Mouse (Mus musculus) adrenal gland, postnatal 25 days (tissue): Measurements from ENCODE around the gene Ccdc116. TPM values are rescaled to one million over a fixed set of nuclear protein-coding genes. Genes with fewer than 3 reads are reported as not detected.
"Not testable (repeated sequence)": the region's sequence is repeated elsewhere in the genome, so short reads cannot be mapped to it uniquely, and the experiment has no call there.

Source experiments
- DNase-seq: peaks from one replicate; pipeline ENCODE4 v3.0.0; 2021; ENCODE audit warnings: mixed read lengths
- long read RNA-seq: library from polyadenylated mRNA; stranded (forward); transcript quantifications from one replicate; pipeline ENCODE4 v2.0.0, GENCODE M21; 2021
- total RNA-seq: library from RNA; stranded (reverse); gene quantifications from 2 replicates; pipeline ENCODE4 v1.2.3, GENCODE M21; 2021

The Ccdc116 gene
- 0.39 TPM in 1 of 2 replicates, not detected in the other for total RNA-seq
- long read RNA-seq: 0 reads

DNA sequence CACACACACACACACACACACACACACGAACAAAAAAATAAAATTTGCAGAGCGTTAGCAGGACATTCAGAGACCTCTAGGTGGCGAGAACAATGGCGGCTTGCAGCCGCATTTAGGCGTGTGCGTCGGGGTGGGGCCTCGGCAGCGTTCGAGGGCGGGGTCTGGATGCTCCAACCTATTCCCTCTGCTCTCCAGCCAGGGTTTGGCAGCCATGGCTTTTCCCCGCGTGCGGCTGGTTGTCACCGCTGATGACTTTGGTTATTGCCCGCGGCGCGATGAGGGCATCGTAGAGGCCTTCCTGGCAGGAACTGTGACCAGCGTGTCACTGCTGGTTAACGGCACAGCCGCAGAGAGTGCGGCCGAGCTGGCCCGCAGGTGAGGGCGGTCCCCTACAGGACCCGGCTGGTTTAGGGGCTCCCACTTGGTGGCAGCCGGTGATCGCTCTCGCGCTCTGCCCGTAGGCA lies at the start of gene Ccdc116:
Gene Ccdc116, minus strand, starts transcription at position 458 of the 464 bp plus-strand sequence.
- peak; percentile 81 for DNase-seq

GRCm38 (mm10) chr16:17193823-17194222 lies 46.8 kb upstream of the Ccdc116 start:
- no peak for DNase-seq

DNA sequence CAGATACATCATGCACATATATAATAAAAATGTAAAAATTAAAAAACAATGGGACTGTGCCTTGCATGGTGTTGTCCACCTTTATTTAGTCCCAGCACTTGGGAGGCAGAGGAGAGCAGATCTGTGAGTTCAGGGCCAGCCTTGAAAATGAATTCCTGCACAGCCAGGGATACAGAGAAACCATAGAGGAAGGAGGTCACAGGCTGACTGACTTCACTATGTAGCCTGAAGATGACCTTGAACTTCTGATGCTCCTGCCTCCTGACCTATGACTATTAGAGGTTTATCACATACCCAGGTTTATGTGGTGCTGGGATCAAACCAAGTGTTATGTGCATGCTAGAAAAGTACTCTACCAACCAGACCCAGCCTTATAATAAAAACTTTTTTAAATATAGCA lies 38.4 kb upstream of the Ccdc116 start:
- no peak for DNase-seq

GRCm38 (mm10) chr16:17183003-17183402 lies 36.0 kb upstream of the Ccdc116 start:
- DNase-seq: no peak

DNA sequence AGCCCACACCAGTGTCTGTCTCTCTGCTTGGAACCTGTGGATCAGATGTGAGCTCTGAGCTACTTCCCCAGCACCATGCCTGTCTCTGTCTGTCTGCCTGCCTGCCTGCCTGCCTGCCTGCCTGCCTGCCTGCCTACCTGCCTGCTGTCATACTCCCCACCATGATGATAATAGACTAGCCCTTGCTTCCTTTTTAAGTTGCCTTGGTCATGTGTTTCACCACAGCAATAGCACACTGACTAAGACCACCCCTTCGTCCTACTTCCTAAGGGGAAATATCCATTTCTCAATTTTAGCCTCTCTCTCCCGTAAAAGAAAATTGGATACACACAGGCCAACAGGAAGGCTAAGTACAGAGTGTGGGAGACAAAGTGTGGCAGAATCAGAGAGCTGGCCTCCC lies 35.1 kb upstream of the Ccdc116 start:
- no peak for DNase-seq

- DNase-seq: no peak
These were observed 34.4 kb upstream of the Ccdc116 start for GRCm38 (mm10) chr16:17181382-17181781.

GRCm38 (mm10) chr16:17179706-17180105 lies 32.7 kb upstream of the Ccdc116 start:
- no peak for DNase-seq

DNA sequence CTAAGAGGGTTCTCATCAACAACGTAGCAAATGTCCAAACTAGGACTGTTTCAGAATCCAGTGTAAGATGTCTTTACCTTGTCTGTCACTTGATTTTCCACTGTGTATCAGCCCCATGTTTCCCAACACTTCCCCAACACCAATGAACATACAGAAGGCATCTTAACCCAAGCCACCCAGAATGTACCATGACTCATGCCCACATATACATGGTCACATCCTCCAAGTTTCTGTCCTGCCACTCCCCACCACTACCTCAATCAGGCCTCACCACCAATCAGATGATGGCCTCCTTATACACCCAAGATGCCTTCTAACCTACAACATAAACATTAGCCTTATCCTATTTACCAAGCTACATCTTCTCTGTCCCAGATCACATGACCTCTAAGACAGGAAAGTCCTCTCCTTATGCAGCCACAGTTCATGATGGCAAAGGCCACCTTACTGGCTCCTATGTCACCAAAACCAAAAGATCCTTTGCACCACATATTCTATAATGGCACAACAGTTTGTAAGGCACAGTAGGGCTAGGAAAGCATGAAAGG lies 30.7 kb upstream of the Ccdc116 start:
- no peak for DNase-seq

DNA sequence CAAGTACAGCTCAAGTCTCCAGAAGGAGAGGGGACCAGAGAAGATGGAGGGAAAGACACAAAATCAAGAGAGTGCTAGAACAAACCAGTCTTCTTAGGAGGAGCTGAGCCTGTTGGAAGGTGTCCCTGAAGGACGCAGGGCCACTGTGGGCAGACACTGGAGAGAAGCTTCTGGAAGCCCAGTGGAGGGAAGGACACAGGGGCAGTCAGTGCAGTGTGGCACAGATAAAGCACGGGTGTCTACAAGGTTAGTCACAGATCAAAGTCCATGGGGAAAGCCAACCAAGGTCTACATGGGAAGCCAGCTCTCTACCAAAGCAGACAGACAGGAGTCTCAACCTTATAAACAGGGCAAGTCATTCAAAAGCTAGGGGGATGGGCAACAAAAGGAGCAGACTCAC lies 28.7 kb upstream of the Ccdc116 start:
- no peak for DNase-seq

- DNase-seq: no peak
These were observed 21.0 kb upstream of the Ccdc116 start for GRCm38 (mm10) chr16:17168049-17168448.

DNA sequence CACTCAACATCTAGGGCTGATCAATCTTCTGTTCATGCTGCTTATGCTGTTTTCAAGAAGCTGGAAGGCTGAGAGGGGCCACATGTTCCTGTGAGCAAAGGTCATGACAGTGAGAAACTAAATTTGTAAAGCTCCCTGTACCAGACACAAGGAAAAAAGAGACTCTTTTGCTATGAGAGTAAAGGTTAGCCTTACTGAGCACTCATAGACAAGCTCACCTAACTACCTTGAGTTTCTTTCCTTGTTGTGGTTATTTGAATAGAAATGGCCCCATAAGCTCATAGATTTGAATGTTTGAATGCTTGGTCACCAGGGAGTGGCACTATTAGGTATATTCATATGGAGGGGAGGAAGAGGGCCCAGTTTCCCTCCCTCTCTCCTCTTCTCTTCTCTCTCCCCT lies 20.1 kb upstream of the Ccdc116 start:
- no peak for DNase-seq

DNA sequence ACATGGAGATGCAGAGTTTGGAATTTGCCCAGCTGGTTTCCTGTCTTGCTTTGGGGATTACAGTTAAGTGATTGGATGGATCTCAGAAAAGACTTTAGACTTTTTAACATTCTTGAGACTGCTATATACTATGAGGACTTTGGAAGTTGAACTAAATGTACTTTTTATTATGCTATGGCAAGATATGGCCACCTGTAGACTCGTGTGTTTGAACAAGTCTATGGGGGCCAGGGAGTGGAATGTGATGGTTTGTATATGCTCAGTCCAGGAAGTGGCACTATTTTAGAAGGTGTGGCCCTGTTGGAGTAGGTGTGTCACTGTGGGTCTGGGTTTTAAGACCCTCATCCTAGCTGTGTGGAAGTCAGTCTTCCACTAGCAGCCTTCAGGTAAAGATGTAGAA lies 18.4 kb upstream of the Ccdc116 start:
- not testable (repeated sequence) for DNase-seq

DNA sequence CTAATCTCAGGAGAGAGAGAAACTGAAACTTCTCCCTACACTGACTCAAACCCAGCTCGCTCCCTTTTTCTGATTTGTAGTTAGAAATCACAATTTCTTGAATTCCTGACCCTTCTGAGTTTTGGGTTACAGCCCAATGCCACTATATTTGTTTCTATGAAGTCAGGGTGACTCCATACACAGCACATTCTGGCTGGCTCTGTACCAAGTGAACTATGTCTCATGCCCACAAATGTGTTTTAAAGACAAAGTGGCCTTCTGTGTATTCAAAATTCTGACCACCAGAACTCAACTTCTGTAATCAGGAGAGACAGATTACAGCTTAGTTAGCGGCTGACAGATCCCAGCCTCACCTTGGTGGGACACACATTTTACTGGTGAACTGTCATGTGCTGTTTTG lies 7.3 kb upstream of the Ccdc116 start:
- peak; percentile 18 for DNase-seq

- DNase-seq: no peak
These were observed 4.8 kb upstream of the Ccdc116 start for GRCm38 (mm10) chr16:17151874-17152273.

GRCm38 (mm10) chr16:17150520-17151258 lies 3.7 kb upstream of the Ccdc116 start:
- no peak for DNase-seq

GRCm38 (mm10) chr16:17148084-17148483 lies 1.1 kb upstream of the Ccdc116 start:
- no peak for DNase-seq

GRCm38 (mm10) chr16:17147391-17147929 lies 431 bp upstream of the Ccdc116 start:
- DNase-seq: peak; percentile 16

DNA sequence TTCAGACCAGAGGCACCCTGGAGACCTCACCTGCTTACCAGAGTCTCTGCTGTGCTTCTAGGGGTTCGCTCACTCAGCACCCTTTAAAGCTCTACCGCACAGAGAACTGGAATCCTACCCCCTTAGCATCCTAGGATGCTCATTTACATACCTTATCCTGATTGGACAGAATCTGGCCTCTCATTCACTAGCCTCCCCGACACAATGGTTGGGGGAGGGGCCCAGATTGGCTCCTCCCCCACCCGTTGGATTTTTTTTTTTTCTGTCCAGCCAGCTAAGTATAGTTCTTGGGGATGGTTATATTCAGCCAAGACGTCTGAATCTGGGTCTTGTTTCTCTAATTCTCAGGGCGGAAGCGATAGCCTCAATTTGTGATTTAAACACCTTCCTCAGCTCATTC lies 2.7 kb downstream of the Ccdc116 start, which contains the start of gene Ydjc:
Gene Ydjc, plus strand, starts transcription at position 283 of the 400 bp plus-strand sequence.
- no peak for DNase-seq

DNA sequence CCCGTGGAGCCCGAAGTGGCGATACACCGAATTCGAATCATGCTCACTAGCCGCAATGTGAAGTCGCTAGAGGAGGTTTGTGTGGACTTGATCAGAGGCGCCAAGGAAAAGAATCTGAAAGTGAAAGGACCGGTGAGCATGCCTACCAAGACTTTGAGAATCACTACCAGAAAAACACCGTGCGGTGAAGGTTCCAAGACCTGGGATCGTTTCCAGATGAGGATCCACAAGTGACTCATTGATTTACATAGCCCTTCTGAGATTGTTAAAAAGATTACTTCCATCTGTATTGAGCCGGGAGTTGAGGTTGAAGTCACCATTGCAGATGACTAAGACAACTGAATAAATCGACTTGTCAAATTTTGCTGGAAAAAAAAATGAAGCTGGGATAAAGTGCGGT lies 9.7 kb downstream of the Ccdc116 start:
- DNase-seq: no peak

DNA sequence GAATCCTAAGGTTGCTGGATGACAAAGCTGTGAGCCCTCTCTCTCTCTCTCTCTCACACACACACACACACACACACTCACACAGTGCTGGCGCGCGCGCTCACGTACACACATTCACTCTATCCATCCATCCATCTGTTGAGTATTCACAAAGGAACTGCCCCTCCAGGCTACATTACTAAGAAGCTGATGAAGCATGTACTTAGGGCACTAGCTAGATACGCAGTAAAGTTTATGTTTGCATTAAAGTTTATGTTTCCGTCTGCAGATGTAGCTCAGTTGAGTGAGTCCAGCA lies 14.2 kb downstream of the Ccdc116 start:
- DNase-seq: no peak

DNA sequence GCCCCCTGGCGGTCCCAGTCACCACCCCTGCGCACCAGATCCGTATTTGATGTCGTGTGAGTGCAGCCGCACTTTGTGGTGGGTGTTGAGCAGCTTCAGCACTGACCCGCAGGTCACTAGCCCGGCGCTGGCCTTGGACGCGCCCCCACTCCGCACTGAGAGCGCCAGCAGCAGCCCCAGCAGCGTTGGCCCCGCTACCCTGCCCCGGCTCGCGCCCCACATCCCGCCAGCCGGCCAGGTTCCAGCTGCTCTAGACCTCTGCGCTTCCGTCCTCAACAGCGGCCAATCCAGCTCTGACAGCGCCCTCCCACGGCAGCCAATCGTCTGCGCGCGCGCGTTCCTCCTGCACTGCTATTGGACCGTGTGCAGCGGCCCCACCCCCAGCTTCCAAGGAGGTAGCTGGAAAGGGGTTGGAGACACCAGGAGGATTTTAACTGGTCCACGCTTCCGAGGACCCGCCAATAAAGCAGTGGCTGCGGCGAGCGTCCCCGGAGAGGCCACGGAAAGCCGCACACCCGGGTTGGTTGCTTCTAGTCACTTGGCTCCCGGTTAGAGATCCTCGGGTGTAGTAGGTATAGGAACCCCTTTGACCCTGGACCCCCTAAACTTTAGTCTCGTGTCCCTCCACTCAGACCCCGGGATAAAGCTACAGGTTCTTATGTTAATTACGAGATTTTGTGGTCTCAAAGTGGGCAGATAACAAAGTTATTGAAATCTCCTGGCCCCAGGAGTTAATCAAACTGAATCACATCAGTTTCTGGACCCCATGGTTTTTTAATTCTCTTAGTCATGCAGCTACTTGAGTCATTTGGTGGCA lies 14.7 kb downstream of the Ccdc116 start, which contains the start of gene Sdf2l1:
Gene Sdf2l1, minus strand, starts transcription at position 295 of the 817 bp plus-strand sequence.
- DNase-seq: peak; percentile 97

DNA sequence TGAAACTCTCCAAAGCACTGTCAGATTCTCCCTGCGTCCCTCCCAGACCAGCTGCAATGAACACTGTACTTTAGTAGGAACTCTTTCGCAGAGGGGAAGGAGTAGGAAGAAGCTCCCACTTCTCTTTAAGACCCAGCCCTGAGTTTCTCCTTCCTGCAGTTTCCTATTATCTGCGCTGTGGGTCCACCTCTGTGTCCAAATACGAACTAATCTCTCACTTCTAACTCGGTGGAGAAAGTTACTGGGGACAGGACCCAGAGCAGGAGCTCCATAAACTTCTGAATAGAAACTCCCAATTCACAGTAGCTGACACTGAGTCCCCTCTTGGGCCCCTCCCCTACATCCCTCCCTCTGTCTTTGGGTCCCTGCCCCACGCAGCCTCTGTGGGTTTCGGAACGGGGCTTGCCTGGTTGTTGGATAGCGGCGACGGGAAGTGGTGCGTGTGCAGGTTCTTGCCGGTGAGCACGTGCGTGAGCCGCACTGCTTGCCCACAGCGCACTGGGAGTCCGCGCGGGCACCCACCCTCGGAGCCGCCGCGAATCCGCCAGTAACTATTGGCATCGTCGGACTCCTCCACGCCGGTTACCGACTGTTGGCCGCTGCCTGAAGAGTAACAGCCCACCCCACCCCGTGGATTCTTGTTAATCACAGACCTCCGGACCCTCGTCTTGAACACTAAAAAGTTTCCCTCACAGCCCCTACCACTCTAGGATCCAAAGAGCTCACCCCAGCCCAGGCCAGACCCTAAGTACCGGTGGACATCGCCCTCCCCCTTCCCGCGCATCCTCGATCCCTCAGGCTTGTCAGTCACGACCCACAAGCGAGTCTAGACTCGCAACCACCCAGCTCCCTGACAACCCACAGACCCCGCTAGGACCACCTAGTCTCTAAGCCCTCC lies 15.6 kb downstream of the Ccdc116 start:
- peak; percentile 23 for DNase-seq
